Mouse (Mus musculus) liver, adult 2 months (tissue): ENCODE results near the gene Greb1. TPM values are rescaled to one million over a fixed set of nuclear protein-coding genes. Genes with fewer than 3 reads are reported as not detected.

Experiments used
- DNase-seq: peaks from one replicate; pipeline ENCODE4 v3.0.0-alpha.2; 2011; ENCODE audit warnings: low read depth, low spot score; ENCODE audit errors: extremely low read depth
- H3K27ac ChIP-seq: fragments of 200-500 bp; replicated peaks from 2 replicates; pipeline ENCODE4 v1.5.1; 2012; ENCODE audit warnings: low read depth, mild to moderate bottlenecking, control low read depth, inconsistent platforms, low read length; ENCODE audit not compliant: insufficient read depth
- H3K27me3 ChIP-seq: fragments of 200-500 bp; 2 replicates; pipeline ENCODE4 v1.6.1; 2012; ENCODE audit warnings: mild to moderate bottlenecking, moderate library complexity, low read length, inconsistent platforms; ENCODE audit not compliant: control insufficient read depth, insufficient read depth
- H3K36me3 ChIP-seq: fragments of 200-500 bp; 2 replicates; pipeline ENCODE4 v1.6.1; 2012; ENCODE audit warnings: low read length, inconsistent platforms; ENCODE audit not compliant: control insufficient read depth, insufficient read depth
- H3K4me1 ChIP-seq: fragments of 200-500 bp; 2 replicates; pipeline ENCODE4 v1.6.1; 2011; ENCODE audit warnings: low read length; ENCODE audit not compliant: control insufficient read depth, insufficient read depth
- H3K4me3 ChIP-seq: fragments of 200-500 bp; 2 replicates; pipeline ENCODE4 v1.5.1; 2011; ENCODE audit warnings: low read depth, mild to moderate bottlenecking, control low read depth, low read length, moderate library complexity; ENCODE audit not compliant: insufficient read depth
- H3K79me2 ChIP-seq: fragments of 200-500 bp; 2 replicates; pipeline ENCODE4 v1.6.1; 2012; ENCODE audit warnings: inconsistent platforms, mild to moderate bottlenecking, low read length, moderate library complexity; ENCODE audit not compliant: control insufficient read depth, insufficient read depth
- H3K9ac ChIP-seq: fragments of 200-500 bp; 2 replicates; pipeline ENCODE4 v1.6.1; 2012; ENCODE audit warnings: low read depth, mild to moderate bottlenecking, control low read depth, inconsistent platforms, low read length
- CTCF ChIP-seq: fragments of 200-500 bp; IDR thresholded peaks from 2 replicates; pipeline ENCODE4 v1.5.1; 2011; ENCODE audit warnings: low read depth, low read length, control low read depth
- POLR2A ChIP-seq: fragments of 200-500 bp; IDR thresholded peaks from 2 replicates; pipeline ENCODE4 v1.6.1; 2011; ENCODE audit warnings: low read length, control low read depth; ENCODE audit not compliant: insufficient read depth; ENCODE audit errors: extremely low read depth
- WGBS: fragments of 180-500 bp; shearing (Covaris S2); methylation state at CpG from one replicate; pipeline ENCODE4 v1.1.7; 2018; 5-methylcytosine and 5-hydroxymethylcytosine counted together
- polyA plus RNA-seq: library from polyadenylated mRNA; depleted of rRNA; stranded (reverse); fragments of >200 nt; gene quantifications from 2 replicates; pipeline ENCODE4 v1.2.3, GENCODE M21; 2012
- total RNA-seq: library from RNA; depleted of rRNA; stranded (reverse); fragments of >200 nt; gene quantifications from 2 replicates; pipeline ENCODE4 v1.2.3, GENCODE M21; 2014

Gene Greb1
- total and polyA plus RNA-seq, 2 experiments = 0.09 TPM

- WGBS = 75% methylated on average over 6 of the region's 6 CpGs
- TF ChIP-seq POLR2A = no peak
- TF ChIP-seq CTCF = no peak
- Histone ChIP-seq H3K4me3 (no peak overlapping the region), H3K27me3 (no peaks in the 10 kb centered on the region), H3K27ac (no peak overlapping the region), H3K36me3 (no peaks in the 10 kb centered on the region), H3K4me1 (no peaks in the 10 kb centered on the region), H3K79me2 (no peaks in the 10 kb centered on the region), H3K9ac (no peak overlapping the region)
- peak; percentile 46 for DNase-seq
These were observed 160.6 kb downstream of the Greb1 start for GRCm38 (mm10) chr12:16640075-16640474.

- no peak for DNase-seq
- no peaks in the 10 kb centered on the region for H3K79me2 ChIP-seq
- no peaks in the 10 kb centered on the region for H3K36me3 ChIP-seq
- 63% methylated on average over 12 of the region's 12 CpGs for WGBS
- TF ChIP-seq POLR2A = no peak
- TF ChIP-seq CTCF = peak; percentile 38; the same call in 1 of the 2 replicates
- 0 out of 2 replicates have a peak, but pooled peaks cover 2% of the 10 kb centered on the region for H3K4me1 ChIP-seq
- no peak overlapping the region for H3K27ac ChIP-seq
- H3K9ac ChIP-seq = no peak overlapping the region
- no peak overlapping the region for H3K4me3 ChIP-seq
- no peaks in the 10 kb centered on the region for H3K27me3 ChIP-seq
These were observed 161.5 kb downstream of the Greb1 start for GRCm38 (mm10) chr12:16639078-16639771.

GRCm38 (mm10) chr12:16635816-16636215 lies 164.9 kb downstream of the Greb1 start:
- no peak overlapping the region for H3K27ac ChIP-seq
- TF ChIP-seq POLR2A (no peak), CTCF (no peak)
- no peaks in the 10 kb centered on the region for H3K36me3 ChIP-seq
- H3K27me3 ChIP-seq = no peaks in the 10 kb centered on the region
- H3K79me2 ChIP-seq = no peaks in the 10 kb centered on the region
- H3K4me3 ChIP-seq = no peak overlapping the region
- WGBS = 75% methylated on average over 6 of the region's 6 CpGs
- H3K9ac ChIP-seq = no peak overlapping the region
- no peak for DNase-seq
- H3K4me1 ChIP-seq = peaks cover 22% of the 10 kb centered on the region

- Histone ChIP-seq H3K4me3 (peak overlapping the region; percentile 36), H3K79me2 (no peaks in the 10 kb centered on the region), H3K27ac (peak overlapping the region; percentile 89), H3K36me3 (no peaks in the 10 kb centered on the region), H3K9ac (peak overlapping the region; percentile 81), H3K27me3 (no peaks in the 10 kb centered on the region), H3K4me1 (peaks cover 27% of the 10 kb centered on the region)
- WGBS = 15% methylated on average over 14 of the region's 14 CpGs
- TF ChIP-seq POLR2A (no peak), CTCF (peak; percentile 70)
- peak; percentile 97 for DNase-seq
These were observed 166.4 kb downstream of the Greb1 start for GRCm38 (mm10) chr12:16634075-16634813.

GRCm38 (mm10) chr12:16633235-16633634 lies 167.5 kb downstream of the Greb1 start:
- TF ChIP-seq POLR2A (0 out of 2 replicates have a peak, but pooled peaks have one; percentile 15), CTCF (no peak)
- Histone ChIP-seq H3K27ac (peak overlapping the region; percentile 94), H3K4me3 (no peak overlapping the region), H3K36me3 (no peaks in the 10 kb centered on the region), H3K4me1 (peaks cover 27% of the 10 kb centered on the region), H3K79me2 (no peaks in the 10 kb centered on the region), H3K9ac (peak overlapping the region; percentile 53; the same call in 1 of the 2 replicates), H3K27me3 (no peaks in the 10 kb centered on the region)
- DNase-seq = peak; percentile 91
- 21% methylated on average over 6 of the region's 6 CpGs for WGBS
